Mouse (Mus musculus): ENCODE data around the gene Atp6v1b1. TPM values are rescaled to one million over a fixed set of nuclear protein-coding genes. Genes with fewer than 3 reads are reported as not detected.
A peak's percentile ranks its signal among the peaks of the same experiment; 100 is the strongest.

Atp6v1b1 gene
- polyA plus RNA-seq, 1 experiment from 2014 or later = 1.4 TPM

DNA sequence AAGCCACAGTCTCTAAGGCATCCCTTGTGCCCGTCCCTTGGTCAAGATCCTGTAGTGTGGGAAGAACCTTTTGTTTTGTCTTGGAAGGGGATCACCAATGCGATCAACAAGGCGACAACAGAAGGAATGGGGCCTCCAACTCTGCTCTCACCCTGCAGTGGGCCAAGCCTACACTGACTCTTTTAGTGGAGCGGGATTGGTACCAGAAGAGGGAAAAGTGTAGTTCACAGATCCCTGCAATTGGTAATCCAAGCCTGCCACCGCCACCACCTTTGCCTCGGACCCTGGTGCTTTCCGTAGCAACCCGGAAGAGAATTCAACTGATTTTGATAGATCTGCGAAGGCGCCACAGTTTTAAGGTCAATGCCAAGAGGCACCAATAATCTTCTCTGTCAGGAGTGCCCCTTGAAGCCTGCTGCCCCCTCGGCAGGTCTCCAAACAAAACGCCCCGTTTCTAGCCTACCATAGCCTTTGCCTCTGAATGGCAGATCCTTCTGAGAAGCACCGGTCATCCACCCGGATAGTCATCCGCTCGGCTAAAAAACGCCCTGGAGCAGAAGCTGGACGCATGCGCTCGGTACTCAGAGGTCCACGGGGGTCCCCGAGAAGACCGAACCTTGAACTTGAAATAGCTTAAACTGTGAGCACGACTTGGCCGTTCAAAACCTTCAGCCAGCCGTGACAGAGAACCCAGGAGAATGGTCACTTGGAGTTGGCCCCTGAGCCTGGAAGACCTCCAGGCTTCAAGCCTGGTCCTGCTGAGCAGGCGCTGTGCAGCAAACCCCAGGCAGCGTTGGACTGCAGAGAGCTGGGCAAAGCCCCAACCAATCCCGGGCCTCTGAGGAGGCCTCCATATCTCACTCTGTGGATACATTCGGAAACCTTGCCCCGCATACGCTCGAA lies 28.3 kb upstream of the Atp6v1b1 start:
- Histone ChIP-seq H3K9ac (ENCODE audit: low read length) (no peak overlapping the region), H3K27me3 (ENCODE audit: control insufficient read depth, insufficient read depth, low read depth, low read length) (peaks cover 93% of the 10 kb centered on the region), H3K4me1 (replicated peaks; ENCODE audit: control insufficient read depth, insufficient read depth, low read length) (peaks cover 14% of the 10 kb centered on the region), H3K27ac (ENCODE audit: low read length) (no peak overlapping the region), H3K36me3 (ENCODE audit: control insufficient read depth, insufficient read depth, low read length) (no peaks in the 10 kb centered on the region), H3K4me2 (ENCODE audit: low read depth, low read length) (0 out of 2 replicates have a peak overlapping the region, but pooled peaks have one; percentile 4), H3K4me3 (ENCODE audit: low read length) (no peak overlapping the region), H3K9me3 (ENCODE audit: control insufficient read depth, low read length) (no peaks in the 10 kb centered on the region)
- peak; percentile 49; the same call in 1 of the 2 replicates for ATAC-seq (ENCODE audit: low read depth)
- WGBS = 2% methylated on average over 34 of the region's 34 CpGs

DNA sequence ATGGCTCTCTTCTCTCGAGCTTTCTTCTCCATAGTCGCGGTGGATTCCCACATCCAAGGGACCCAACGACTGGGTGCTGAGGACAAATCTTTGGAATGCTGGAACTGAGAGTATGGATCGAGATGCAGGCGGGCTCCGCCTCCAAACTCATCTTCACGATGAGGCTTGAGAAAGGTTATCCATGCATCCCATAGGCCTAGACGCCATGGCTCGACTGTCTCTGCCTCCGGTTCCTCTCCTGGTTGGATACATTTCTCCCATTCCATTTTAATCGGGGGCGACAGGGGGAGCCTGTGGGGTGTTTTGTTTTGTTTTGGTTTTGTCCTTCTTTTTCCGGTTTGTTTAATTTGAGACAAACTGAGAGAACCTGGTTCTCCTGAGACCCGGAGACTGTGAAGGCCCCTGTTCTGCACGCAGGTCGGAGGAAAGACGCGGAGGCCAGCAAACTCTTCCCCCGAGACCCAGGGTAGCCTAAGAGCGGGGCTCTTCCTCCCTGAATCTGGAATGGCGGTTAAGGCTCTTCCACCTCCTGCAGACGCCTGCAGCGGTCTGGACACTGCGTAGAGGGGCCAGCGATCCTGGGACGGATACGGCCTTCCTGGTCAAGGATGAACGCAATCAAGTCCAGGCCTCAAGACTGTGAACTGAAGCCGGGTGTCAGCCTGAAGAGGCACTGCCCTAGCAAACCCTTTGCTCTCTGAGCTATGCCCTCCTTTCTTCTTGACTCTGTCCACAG lies 27.2 kb upstream of the Atp6v1b1 start:
- H3K4me3 ChIP-seq (ENCODE audit: low read length) = 0 out of 2 replicates have a peak overlapping the region, but pooled peaks have one; percentile 1
- H3K4me2 ChIP-seq (ENCODE audit: low read depth, low read length) = no peak overlapping the region
- ATAC-seq (ENCODE audit: low read depth) = no peak
- peaks cover 7% of the 10 kb centered on the region for H3K4me1 ChIP-seq (replicated peaks; ENCODE audit: control insufficient read depth, insufficient read depth, low read length)
- H3K36me3 ChIP-seq (ENCODE audit: control insufficient read depth, insufficient read depth, low read length) = no peaks in the 10 kb centered on the region
- WGBS = 3% methylated on average over 30 of the region's 30 CpGs
- H3K27ac ChIP-seq (ENCODE audit: low read length) = no peak overlapping the region
- peaks cover 92% of the 10 kb centered on the region for H3K27me3 ChIP-seq (ENCODE audit: control insufficient read depth, insufficient read depth, low read depth, low read length)
- no peak overlapping the region for H3K9ac ChIP-seq (ENCODE audit: low read length)
- H3K9me3 ChIP-seq (ENCODE audit: control insufficient read depth, low read length) = no peaks in the 10 kb centered on the region

DNA sequence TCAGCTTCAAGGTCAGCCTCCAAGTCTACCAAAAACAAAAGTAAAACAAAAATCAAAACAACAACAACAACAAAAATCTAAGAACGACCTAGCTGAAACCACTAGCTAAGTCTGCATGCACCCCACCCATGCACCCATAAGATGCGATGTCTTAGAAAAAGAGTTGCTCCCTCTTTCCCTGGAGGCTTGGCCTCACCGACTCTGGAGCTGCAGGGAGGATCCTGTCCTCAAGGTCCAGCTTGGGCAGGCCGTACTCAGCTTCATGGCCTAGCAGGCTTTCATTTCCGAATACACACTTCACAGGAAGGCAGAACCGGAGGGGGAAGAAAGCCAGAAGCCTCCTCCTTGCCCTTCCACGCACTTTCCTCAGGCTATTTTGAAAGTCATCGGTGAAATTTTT lies 25.8 kb upstream of the Atp6v1b1 start:
- no peaks in the 10 kb centered on the region for H3K9me3 ChIP-seq (ENCODE audit: control insufficient read depth, low read length)
- H3K27ac ChIP-seq (ENCODE audit: low read length) = no peak overlapping the region
- no peak overlapping the region for H3K9ac ChIP-seq (ENCODE audit: low read length)
- H3K36me3 ChIP-seq (ENCODE audit: control insufficient read depth, insufficient read depth, low read length) = no peaks in the 10 kb centered on the region
- no peaks in the 10 kb centered on the region for H3K4me1 ChIP-seq (replicated peaks; ENCODE audit: control insufficient read depth, insufficient read depth, low read length)
- no peak for ATAC-seq (ENCODE audit: low read depth)
- peaks cover 92% of the 10 kb centered on the region for H3K27me3 ChIP-seq (ENCODE audit: control insufficient read depth, insufficient read depth, low read depth, low read length)
- WGBS = 3% methylated on average over 8 of the region's 8 CpGs
- no peak overlapping the region for H3K4me2 ChIP-seq (ENCODE audit: low read depth, low read length)
- H3K4me3 ChIP-seq (ENCODE audit: low read length) = no peak overlapping the region

DNA sequence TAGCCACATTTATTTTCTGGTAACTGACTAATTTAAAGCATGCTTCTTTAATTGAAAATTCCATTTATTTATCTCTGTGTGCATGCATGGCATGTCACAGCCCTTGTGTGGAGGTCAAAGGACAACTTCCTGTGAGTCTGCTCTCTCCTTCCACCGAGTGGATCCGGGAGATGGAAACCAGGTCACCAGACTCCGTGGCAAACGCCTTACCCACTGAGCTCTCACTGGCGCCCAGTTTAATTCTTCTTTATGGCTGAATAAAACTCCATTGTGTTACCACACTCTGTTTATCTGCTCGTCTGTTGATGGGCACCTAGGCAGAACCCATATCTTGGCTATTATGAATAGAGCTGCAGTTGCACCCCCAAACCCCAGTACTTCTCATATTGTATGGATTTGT lies 20.3 kb upstream of the Atp6v1b1 start:
- Histone ChIP-seq H3K9ac (ENCODE audit: low read length) (no peak overlapping the region), H3K4me2 (ENCODE audit: low read depth, low read length) (no peak overlapping the region), H3K9me3 (ENCODE audit: control insufficient read depth, low read length) (no peaks in the 10 kb centered on the region), H3K27ac (ENCODE audit: low read length) (no peak overlapping the region), H3K27me3 (ENCODE audit: control insufficient read depth, insufficient read depth, low read depth, low read length) (peaks cover 58% of the 10 kb centered on the region), H3K4me1 (replicated peaks; ENCODE audit: control insufficient read depth, insufficient read depth, low read length) (no peaks in the 10 kb centered on the region), H3K4me3 (ENCODE audit: low read length) (no peak overlapping the region), H3K36me3 (ENCODE audit: control insufficient read depth, insufficient read depth, low read length) (no peaks in the 10 kb centered on the region)
- 16% methylated on average over 6 of the region's 6 CpGs for WGBS
- ATAC-seq (ENCODE audit: low read depth) = no peak

DNA sequence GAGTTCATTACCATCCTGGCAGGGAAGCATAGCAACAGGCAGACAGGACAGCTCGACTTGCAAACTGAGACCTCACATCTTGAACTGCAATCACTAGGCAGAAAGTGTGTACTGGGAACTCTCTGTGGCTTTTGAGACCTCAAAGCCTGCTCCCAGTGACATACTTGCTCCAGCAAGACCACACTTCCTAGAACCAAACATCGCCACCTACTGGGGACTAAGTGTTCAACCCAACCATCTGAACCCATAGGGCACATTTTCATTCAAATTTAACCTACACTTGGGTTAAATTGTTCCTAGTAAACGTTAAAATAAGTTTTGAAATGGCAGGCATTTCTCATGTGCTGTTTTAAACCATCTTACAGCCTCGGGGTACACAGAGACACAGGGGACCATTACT lies 15.6 kb upstream of the Atp6v1b1 start:
- no peaks in the 10 kb centered on the region for H3K36me3 ChIP-seq (ENCODE audit: control insufficient read depth, insufficient read depth, low read length)
- ATAC-seq (ENCODE audit: low read depth) = no peak
- 43% methylated on average over 4 of the region's 4 CpGs for WGBS
- H3K4me2 ChIP-seq (ENCODE audit: low read depth, low read length) = no peak overlapping the region
- no peak overlapping the region for H3K27ac ChIP-seq (ENCODE audit: low read length)
- no peak overlapping the region for H3K9ac ChIP-seq (ENCODE audit: low read length)
- no peaks in the 10 kb centered on the region for H3K4me1 ChIP-seq (replicated peaks; ENCODE audit: control insufficient read depth, insufficient read depth, low read length)
- H3K4me3 ChIP-seq (ENCODE audit: low read length) = no peak overlapping the region
- peaks cover 17% of the 10 kb centered on the region for H3K27me3 ChIP-seq (ENCODE audit: control insufficient read depth, insufficient read depth, low read depth, low read length)
- no peaks in the 10 kb centered on the region for H3K9me3 ChIP-seq (ENCODE audit: control insufficient read depth, low read length)

DNA sequence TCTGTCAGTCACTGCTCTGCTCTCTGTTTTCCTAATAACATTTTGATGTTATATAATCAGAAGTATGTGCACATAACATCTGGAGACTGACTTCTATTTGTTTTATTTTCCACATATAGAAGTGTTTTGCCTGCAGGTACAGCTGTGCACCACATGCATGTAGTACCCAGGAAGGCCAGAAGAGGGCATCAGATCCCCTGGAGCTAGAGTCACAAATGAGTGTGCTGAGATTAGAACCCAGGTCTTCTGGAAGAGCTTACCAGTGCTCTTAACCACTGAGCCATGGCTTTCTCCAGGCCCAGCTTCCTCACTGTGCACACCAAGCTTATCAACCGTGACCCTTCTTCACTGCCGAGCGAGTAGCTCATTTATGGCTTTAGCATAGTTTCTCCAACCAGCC lies 14.3 kb upstream of the Atp6v1b1 start:
- Histone ChIP-seq H3K9me3 (ENCODE audit: control insufficient read depth, low read length) (no peaks in the 10 kb centered on the region), H3K9ac (ENCODE audit: low read length) (no peak overlapping the region), H3K4me3 (ENCODE audit: low read length) (no peak overlapping the region), H3K36me3 (ENCODE audit: control insufficient read depth, insufficient read depth, low read length) (no peaks in the 10 kb centered on the region), H3K27me3 (ENCODE audit: control insufficient read depth, insufficient read depth, low read depth, low read length) (peaks cover 8% of the 10 kb centered on the region), H3K4me1 (replicated peaks; ENCODE audit: control insufficient read depth, insufficient read depth, low read length) (no peaks in the 10 kb centered on the region), H3K27ac (ENCODE audit: low read length) (no peak overlapping the region), H3K4me2 (ENCODE audit: low read depth, low read length) (no peak overlapping the region)
- 95% methylated on average over 3 of the region's 3 CpGs for WGBS
- no peak for ATAC-seq (ENCODE audit: low read depth)

DNA sequence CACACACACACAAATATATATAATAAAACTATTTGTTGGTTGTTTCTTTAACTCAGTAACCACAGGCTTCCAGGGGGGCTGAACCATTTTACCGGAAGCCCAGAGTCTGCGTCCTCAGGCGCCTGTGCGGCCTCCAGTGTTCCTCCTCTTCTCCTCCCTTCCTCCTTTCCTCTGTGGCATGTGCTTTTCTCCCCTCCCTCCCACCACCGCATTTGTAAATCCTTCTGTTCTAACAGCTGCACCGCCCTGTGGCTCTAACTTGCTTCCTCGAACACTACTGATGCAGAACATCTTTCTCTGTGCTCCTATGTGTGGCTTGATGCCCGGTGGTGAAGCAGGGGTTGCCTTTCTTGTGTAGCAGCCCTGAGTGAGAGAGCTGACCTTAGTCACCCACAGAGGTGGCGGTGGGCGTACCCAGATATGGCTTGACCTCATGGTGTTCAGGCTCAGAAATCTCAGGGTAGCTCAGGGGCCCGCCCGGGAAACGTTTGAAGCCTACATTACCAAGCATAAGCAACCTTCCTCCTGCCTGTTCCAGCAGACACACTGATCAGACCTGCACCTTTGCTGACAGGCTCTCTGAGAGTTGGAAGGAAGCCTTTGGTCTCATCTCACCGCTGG lies 13.3 kb upstream of the Atp6v1b1 start:
- Histone ChIP-seq H3K4me3 (ENCODE audit: low read length) (no peak overlapping the region), H3K36me3 (ENCODE audit: control insufficient read depth, insufficient read depth, low read length) (no peaks in the 10 kb centered on the region), H3K27ac (ENCODE audit: low read length) (no peak overlapping the region), H3K27me3 (ENCODE audit: control insufficient read depth, insufficient read depth, low read depth, low read length) (peaks cover 3% of the 10 kb centered on the region), H3K9ac (ENCODE audit: low read length) (no peak overlapping the region), H3K4me1 (replicated peaks; ENCODE audit: control insufficient read depth, insufficient read depth, low read length) (no peaks in the 10 kb centered on the region), H3K9me3 (ENCODE audit: control insufficient read depth, low read length) (peaks cover 4% of the 10 kb centered on the region; the same call in 1 of the 2 replicates), H3K4me2 (ENCODE audit: low read depth, low read length) (no peak overlapping the region)
- no peak for ATAC-seq (ENCODE audit: low read depth)
- WGBS = 59% methylated on average over 14 of the region's 14 CpGs

DNA sequence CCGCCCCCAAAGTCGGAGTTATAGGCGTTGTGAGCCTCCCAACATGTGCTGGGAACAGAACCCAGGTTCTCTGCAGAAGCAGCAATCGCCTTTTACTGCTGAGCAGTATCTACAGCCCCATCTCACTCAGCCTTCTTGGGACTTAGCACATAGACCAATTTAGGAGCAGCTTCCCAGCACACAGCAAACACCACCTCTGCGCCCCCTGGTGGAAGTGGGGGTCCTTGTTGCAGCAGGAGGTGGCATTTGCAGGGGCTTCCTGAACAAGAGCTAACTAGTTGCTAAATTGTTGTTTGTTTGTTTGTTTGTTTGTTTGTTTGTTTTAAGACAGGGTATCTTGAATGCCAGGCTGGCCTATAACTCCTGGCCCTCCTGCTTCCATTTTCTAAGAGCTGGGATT lies 11.7 kb upstream of the Atp6v1b1 start:
- Histone ChIP-seq H3K4me1 (replicated peaks; ENCODE audit: control insufficient read depth, insufficient read depth, low read length) (no peaks in the 10 kb centered on the region), H3K27ac (ENCODE audit: low read length) (no peak overlapping the region), H3K36me3 (ENCODE audit: control insufficient read depth, insufficient read depth, low read length) (no peaks in the 10 kb centered on the region), H3K4me2 (ENCODE audit: low read depth, low read length) (no peak overlapping the region), H3K27me3 (ENCODE audit: control insufficient read depth, insufficient read depth, low read depth, low read length) (peaks cover 3% of the 10 kb centered on the region), H3K4me3 (ENCODE audit: low read length) (no peak overlapping the region), H3K9ac (ENCODE audit: low read length) (no peak overlapping the region), H3K9me3 (ENCODE audit: control insufficient read depth, low read length) (peaks cover 4% of the 10 kb centered on the region; the same call in 1 of the 2 replicates)
- ATAC-seq (ENCODE audit: low read depth) = no peak
- 25% methylated on average over 5 of the region's 5 CpGs for WGBS

DNA sequence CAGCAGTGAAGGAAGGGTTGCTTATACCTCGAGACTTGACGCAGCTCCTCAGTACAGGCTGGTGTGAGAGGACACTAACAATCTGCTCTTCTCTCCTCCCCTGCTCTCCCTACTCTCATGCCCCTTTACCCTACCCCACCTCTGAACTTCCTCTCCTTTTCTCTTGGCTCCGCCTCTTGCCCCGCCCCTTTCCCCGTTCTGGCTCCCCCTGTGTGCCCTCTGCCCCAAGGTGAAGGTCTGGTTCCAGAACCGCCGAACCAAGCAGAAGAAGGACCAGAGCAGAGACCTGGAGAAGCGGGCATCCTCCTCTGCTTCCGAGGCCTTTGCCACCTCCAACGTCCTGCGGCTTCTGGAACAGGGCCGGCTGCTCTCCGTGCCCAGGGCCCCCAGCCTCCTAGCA lies 5.5 kb upstream of the Atp6v1b1 start:
- Histone ChIP-seq H3K36me3 (ENCODE audit: control insufficient read depth, insufficient read depth, low read length) (no peaks in the 10 kb centered on the region), H3K27me3 (ENCODE audit: control insufficient read depth, insufficient read depth, low read depth, low read length) (no peaks in the 10 kb centered on the region), H3K27ac (ENCODE audit: low read length) (no peak overlapping the region), H3K9ac (ENCODE audit: low read length) (no peak overlapping the region), H3K4me1 (replicated peaks; ENCODE audit: control insufficient read depth, insufficient read depth, low read length) (no peaks in the 10 kb centered on the region), H3K4me3 (ENCODE audit: low read length) (no peak overlapping the region), H3K9me3 (ENCODE audit: control insufficient read depth, low read length) (peaks cover 8% of the 10 kb centered on the region; the same call in 1 of the 2 replicates), H3K4me2 (ENCODE audit: low read depth, low read length) (no peak overlapping the region)
- ATAC-seq (ENCODE audit: low read depth) = no peak
- 23% methylated on average over 13 of the region's 13 CpGs for WGBS
